Mouse (Mus musculus) subcutaneous adipose tissue, adult 2 months (tissue): Measurements from ENCODE around the gene Gpd2. TPM values are rescaled to one million over a fixed set of nuclear protein-coding genes. Genes with fewer than 3 reads are reported as not detected.

ENCODE experiments used
- polyA plus RNA-seq: library from polyadenylated mRNA; depleted of rRNA; stranded (reverse); fragments of >200 nt; gene quantifications from 2 replicates; pipeline ENCODE4 v1.2.3, GENCODE M21; 2012; ENCODE audit warnings: low replicate concordance; rRNA removed

Gpd2 gene
- 22.4 and 38.4 TPM in 2 replicates for polyA plus RNA-seq

GRCm38 (mm10) chr2:57237475-57237919 lies at the start of gene Gpd2:
TSS of gene Gpd2 (plus strand) at chr2:57237635.

Other genes with a start within 250 kb of the Gpd2 start
- gene Nr4a2, start 113.6 kb upstream of the Gpd2 start, polyA plus RNA-seq, result 1.7 and 2.5 TPM in 2 replicates